Mouse (Mus musculus): ENCODE data around the gene Krtap4-7. TPM values are rescaled to one million over a fixed set of nuclear protein-coding genes. Genes with fewer than 3 reads are reported as not detected.

Krtap4-7 gene
- polyA plus RNA-seq, 1 experiment from 2014 or later, result not detected

Other genes with a start within 250 kb of the Krtap4-7 start
- gene Krt12, start 221.8 kb downstream of the Krtap4-7 start, polyA plus RNA-seq (2016; fragmentation: Nextera tagmentation; extraction: Ambion mirVana), result not detected in 2 replicates
- gene Krt20, start 205.9 kb downstream of the Krtap4-7 start, polyA plus RNA-seq (2016; fragmentation: Nextera tagmentation; extraction: Ambion mirVana), result 0.35 and 0.64 TPM in 2 replicates
- 0.20 TPM in 1 of 2 replicates, not detected in the other for gene Krt23, start 151.0 kb downstream of the Krtap4-7 start, polyA plus RNA-seq (2016; fragmentation: Nextera tagmentation; extraction: Ambion mirVana)
- not detected in 2 replicates for gene Krt39, start 122.8 kb downstream of the Krtap4-7 start, polyA plus RNA-seq (2016; fragmentation: Nextera tagmentation; extraction: Ambion mirVana)
- not detected in 2 replicates for gene Krt40, start 100.9 kb downstream of the Krtap4-7 start, polyA plus RNA-seq (2016; fragmentation: Nextera tagmentation; extraction: Ambion mirVana)
- gene Krtap3-3, start 93.2 kb downstream of the Krtap4-7 start, polyA plus RNA-seq (2016; fragmentation: Nextera tagmentation; extraction: Ambion mirVana), result not detected in 2 replicates
- not detected in 2 replicates for gene Krtap3-2, start 87.2 kb downstream of the Krtap4-7 start, polyA plus RNA-seq (2016; fragmentation: Nextera tagmentation; extraction: Ambion mirVana)
- not detected in 2 replicates for gene Gm11939, start 84.6 kb downstream of the Krtap4-7 start, polyA plus RNA-seq (2016; fragmentation: Nextera tagmentation; extraction: Ambion mirVana)
- gene Krtap3-1, start 77.5 kb downstream of the Krtap4-7 start, polyA plus RNA-seq (2016; fragmentation: Nextera tagmentation; extraction: Ambion mirVana), result not detected in 2 replicates
- gene Krtap1-5, start 63.1 kb downstream of the Krtap4-7 start, polyA plus RNA-seq (2016; fragmentation: Nextera tagmentation; extraction: Ambion mirVana), result not detected in 2 replicates
- not detected in 2 replicates for gene Krtap1-4, start 60.4 kb downstream of the Krtap4-7 start, polyA plus RNA-seq (2016; fragmentation: Nextera tagmentation; extraction: Ambion mirVana)
- gene Krtap1-3, start 52.8 kb downstream of the Krtap4-7 start, polyA plus RNA-seq (2016; fragmentation: Nextera tagmentation; extraction: Ambion mirVana), result not detected in 2 replicates
- gene Krtap9-3, start 46.0 kb downstream of the Krtap4-7 start, polyA plus RNA-seq (2016; fragmentation: Nextera tagmentation; extraction: Ambion mirVana), result not detected in 2 replicates
- not detected in 2 replicates for gene Gm11938, start 40.8 kb downstream of the Krtap4-7 start, polyA plus RNA-seq (2016; fragmentation: Nextera tagmentation; extraction: Ambion mirVana)
- gene Gm11937, start 33.9 kb downstream of the Krtap4-7 start, polyA plus RNA-seq (2016; fragmentation: Nextera tagmentation; extraction: Ambion mirVana), result not detected in 2 replicates
- gene Krtap2-4, start 29.2 kb downstream of the Krtap4-7 start, polyA plus RNA-seq (2016; fragmentation: Nextera tagmentation; extraction: Ambion mirVana), result not detected in 2 replicates
- not detected in 2 replicates for gene Gm11562, start 23.7 kb downstream of the Krtap4-7 start, polyA plus RNA-seq (2016; fragmentation: Nextera tagmentation; extraction: Ambion mirVana)
- not detected in 2 replicates for gene Krtap4-1, start 15.9 kb downstream of the Krtap4-7 start, polyA plus RNA-seq (2016; fragmentation: Nextera tagmentation; extraction: Ambion mirVana)
- not detected in 2 replicates for gene Krtap4-2, start 9.0 kb downstream of the Krtap4-7 start, polyA plus RNA-seq (2016; fragmentation: Nextera tagmentation; extraction: Ambion mirVana)
- not detected in 2 replicates for gene Gm11555, start 6.1 kb upstream of the Krtap4-7 start, polyA plus RNA-seq (2016; fragmentation: Nextera tagmentation; extraction: Ambion mirVana)
- not detected in 2 replicates for gene Gm11563, start 14.9 kb upstream of the Krtap4-7 start, polyA plus RNA-seq (2016; fragmentation: Nextera tagmentation; extraction: Ambion mirVana)
- gene Krtap4-6, start 21.9 kb upstream of the Krtap4-7 start, polyA plus RNA-seq (2016; fragmentation: Nextera tagmentation; extraction: Ambion mirVana), result not detected in 2 replicates
- not detected in 2 replicates for gene Gm14190, start 46.7 kb upstream of the Krtap4-7 start, polyA plus RNA-seq (2016; fragmentation: Nextera tagmentation; extraction: Ambion mirVana)
- gene Gm14180, start 90.2 kb upstream of the Krtap4-7 start, polyA plus RNA-seq (2016; fragmentation: Nextera tagmentation; extraction: Ambion mirVana), result not detected in 2 replicates
- not detected in 2 replicates for gene Gm11595, start 128.8 kb upstream of the Krtap4-7 start, polyA plus RNA-seq (2016; fragmentation: Nextera tagmentation; extraction: Ambion mirVana)
- gene Krtap4-8, start 136.6 kb upstream of the Krtap4-7 start, polyA plus RNA-seq (2016; fragmentation: Nextera tagmentation; extraction: Ambion mirVana), result not detected in 2 replicates
- not detected in 2 replicates for gene Krtap4-9, start 141.1 kb upstream of the Krtap4-7 start, polyA plus RNA-seq (2016; fragmentation: Nextera tagmentation; extraction: Ambion mirVana)
- not detected in 2 replicates for gene Gm11596, start 149.4 kb upstream of the Krtap4-7 start, polyA plus RNA-seq (2016; fragmentation: Nextera tagmentation; extraction: Ambion mirVana)
- not detected in 2 replicates for gene Gm11569, start 154.8 kb upstream of the Krtap4-7 start, polyA plus RNA-seq (2016; fragmentation: Nextera tagmentation; extraction: Ambion mirVana)
- gene Gm11554, start 160.4 kb upstream of the Krtap4-7 start, polyA plus RNA-seq (2016; fragmentation: Nextera tagmentation; extraction: Ambion mirVana), result not detected in 2 replicates
- not detected in 2 replicates for gene Krtap4-13, start 165.8 kb upstream of the Krtap4-7 start, polyA plus RNA-seq (2016; fragmentation: Nextera tagmentation; extraction: Ambion mirVana)
- gene Gm11564, start 171.6 kb upstream of the Krtap4-7 start, polyA plus RNA-seq (2016; fragmentation: Nextera tagmentation; extraction: Ambion mirVana), result not detected in 2 replicates
- not detected in 2 replicates for gene 2300003K06Rik, start 194.0 kb upstream of the Krtap4-7 start, polyA plus RNA-seq (2016; fragmentation: Nextera tagmentation; extraction: Ambion mirVana)
- not detected in 2 replicates for gene Krtap4-16, start 207.5 kb upstream of the Krtap4-7 start, polyA plus RNA-seq (2016; fragmentation: Nextera tagmentation; extraction: Ambion mirVana)
- not detected in 2 replicates for gene Gm11568, start 213.8 kb upstream of the Krtap4-7 start, polyA plus RNA-seq (2016; fragmentation: Nextera tagmentation; extraction: Ambion mirVana)
- not detected in 2 replicates for gene Gm11559, start 220.4 kb upstream of the Krtap4-7 start, polyA plus RNA-seq (2016; fragmentation: Nextera tagmentation; extraction: Ambion mirVana)
- gene Krtap9-1, start 229.3 kb upstream of the Krtap4-7 start, polyA plus RNA-seq (2016; fragmentation: Nextera tagmentation; extraction: Ambion mirVana), result not detected in 2 replicates
- gene Gm11567, start 235.1 kb upstream of the Krtap4-7 start, polyA plus RNA-seq (2016; fragmentation: Nextera tagmentation; extraction: Ambion mirVana), result not detected in 2 replicates